Mouse (Mus musculus) spleen, adult 2 months (tissue): ENCODE data around the gene Thsd7a. TPM values are rescaled to one million over a fixed set of nuclear protein-coding genes. Genes with fewer than 3 reads are reported as not detected.

ENCODE experiments used
- DNase-seq, 2 experiments: peaks; one replicate each; pipeline versions ENCODE4 v3.0.0 to v3.0.0-alpha.2; 2012 to 2021; ENCODE audit warnings: low spot score in 2 of 2, low read depth in 1 of 2
- H3K27ac ChIP-seq: fragments of 200-500 bp; 2 replicates; pipeline ENCODE4 v1.5.1; 2012; ENCODE audit warnings: low read length, inconsistent platforms; ENCODE audit not compliant: insufficient read depth
- H3K27me3 ChIP-seq: fragments of 200-500 bp; 2 replicates; pipeline ENCODE4 v1.6.1; 2012; ENCODE audit warnings: mild to moderate bottlenecking, moderate library complexity, low read length, inconsistent platforms; ENCODE audit not compliant: control insufficient read depth, insufficient read depth
- H3K36me3 ChIP-seq: fragments of 200-500 bp; 2 replicates; pipeline ENCODE4 v1.6.1; 2012; ENCODE audit warnings: mild to moderate bottlenecking, low read length, inconsistent platforms; ENCODE audit not compliant: control insufficient read depth, insufficient read depth
- H3K4me1 ChIP-seq: fragments of 200-500 bp; 2 replicates; pipeline ENCODE4 v1.6.1; 2011; ENCODE audit warnings: inconsistent platforms; ENCODE audit not compliant: control insufficient read depth, insufficient read depth, insufficient read length
- H3K4me3 ChIP-seq: fragments of 200-500 bp; 2 replicates; pipeline ENCODE4 v1.5.1; 2011; ENCODE audit warnings: mild to moderate bottlenecking, inconsistent platforms; ENCODE audit not compliant: insufficient read depth, insufficient read length; ENCODE audit errors: extremely low read depth
- CTCF ChIP-seq: fragments of 200-500 bp; IDR thresholded peaks from 2 replicates; pipeline ENCODE4 v1.5.1; 2011; ENCODE audit warnings: mild to moderate bottlenecking, inconsistent platforms; ENCODE audit not compliant: insufficient read depth, insufficient read length, insufficient replicate concordance; ENCODE audit errors: extremely low read depth
- POLR2A ChIP-seq: fragments of 200-500 bp; IDR thresholded peaks from 2 replicates; pipeline ENCODE4 v1.6.1; 2011; ENCODE audit warnings: low read depth, low read length, inconsistent platforms
- WGBS: fragments of 180-500 bp; shearing (Covaris S2); methylation state at CpG from one replicate; pipeline ENCODE4 v1.1.7; 2018; 5-methylcytosine and 5-hydroxymethylcytosine counted together
- polyA plus RNA-seq: library from polyadenylated mRNA; depleted of rRNA; stranded (reverse); fragments of >200 nt; gene quantifications from 2 replicates; pipeline ENCODE4 v1.2.3, GENCODE M21; 2012

Thsd7a gene
- polyA plus RNA-seq, 1 experiment = 0.79 TPM

- Histone ChIP-seq H3K36me3 (no peaks in the 10 kb centered on the region), H3K27me3 (no peaks in the 10 kb centered on the region), H3K4me3 (no peak overlapping the region), H3K4me1 (no peaks in the 10 kb centered on the region), H3K27ac (no peak overlapping the region)
- 86% methylated on average over 1 of the region's 1 CpGs for WGBS
- TF ChIP-seq CTCF = no peak
- TF ChIP-seq POLR2A = no peak
- DNase-seq = no peak
These were observed 270.9 kb downstream of the Thsd7a start for GRCm38 (mm10) chr6:12478359-12478758.

GRCm38 (mm10) chr6:12470935-12471334, 278.3 kb downstream of the Thsd7a start:
- no peak overlapping the region for H3K27ac ChIP-seq
- H3K27me3 ChIP-seq = no peaks in the 10 kb centered on the region
- 80% methylated on average over 2 of the region's 2 CpGs for WGBS
- no peak for DNase-seq
- no peaks in the 10 kb centered on the region for H3K36me3 ChIP-seq
- H3K4me1 ChIP-seq = no peaks in the 10 kb centered on the region
- no peak overlapping the region for H3K4me3 ChIP-seq
- TF ChIP-seq POLR2A = no peak
- no peak for TF ChIP-seq CTCF

GRCm38 (mm10) chr6:12467339-12468124, 281.7 kb downstream of the Thsd7a start:
- Histone ChIP-seq H3K4me1 (no peaks in the 10 kb centered on the region), H3K27ac (no peak overlapping the region), H3K36me3 (no peaks in the 10 kb centered on the region), H3K27me3 (no peaks in the 10 kb centered on the region), H3K4me3 (no peak overlapping the region)
- WGBS = 72% methylated on average over 7 of the region's 7 CpGs
- no peak for TF ChIP-seq CTCF
- TF ChIP-seq POLR2A = no peak
- DNase-seq = no peak

GRCm38 (mm10) chr6:12458841-12459240, 290.4 kb downstream of the Thsd7a start:
- H3K4me3 ChIP-seq = no peak overlapping the region
- TF ChIP-seq POLR2A = no peak
- no peak for TF ChIP-seq CTCF
- no peaks in the 10 kb centered on the region for H3K27me3 ChIP-seq
- H3K4me1 ChIP-seq = no peaks in the 10 kb centered on the region
- DNase-seq = no peak
- H3K27ac ChIP-seq = no peak overlapping the region
- H3K36me3 ChIP-seq = no peaks in the 10 kb centered on the region
- WGBS = 87% methylated on average over 4 of the region's 4 CpGs

- WGBS = 85% methylated on average over 1 of the region's 1 CpGs
- TF ChIP-seq CTCF = no peak
- no peak for TF ChIP-seq POLR2A
- Histone ChIP-seq H3K4me1 (no peaks in the 10 kb centered on the region), H3K4me3 (no peak overlapping the region), H3K27me3 (no peaks in the 10 kb centered on the region), H3K36me3 (no peaks in the 10 kb centered on the region), H3K27ac (no peak overlapping the region)
- no peak for DNase-seq
These were observed 291.8 kb downstream of the Thsd7a start for GRCm38 (mm10) chr6:12457451-12457850.

- WGBS = 46% methylated on average over 1 of the region's 1 CpGs
- no peaks in the 10 kb centered on the region for H3K4me1 ChIP-seq
- no peaks in the 10 kb centered on the region for H3K36me3 ChIP-seq
- H3K27ac ChIP-seq = no peak overlapping the region
- TF ChIP-seq CTCF (no peak), POLR2A (no peak)
- H3K4me3 ChIP-seq = no peak overlapping the region
- DNase-seq = no peak
- H3K27me3 ChIP-seq = no peaks in the 10 kb centered on the region
These were observed 294.2 kb downstream of the Thsd7a start for GRCm38 (mm10) chr6:12454876-12455485.

- WGBS = 64% methylated on average over 3 of the region's 3 CpGs
- H3K4me1 ChIP-seq = no peaks in the 10 kb centered on the region
- H3K4me3 ChIP-seq = no peak overlapping the region
- no peaks in the 10 kb centered on the region for H3K27me3 ChIP-seq
- H3K36me3 ChIP-seq = no peaks in the 10 kb centered on the region
- TF ChIP-seq POLR2A (no peak), CTCF (no peak)
- H3K27ac ChIP-seq = no peak overlapping the region
- DNase-seq = no peak
These were observed 295.1 kb downstream of the Thsd7a start for GRCm38 (mm10) chr6:12454132-12454531.
